Mouse (Mus musculus): Measurements from ENCODE around the gene Ankfy1. TPM values are rescaled to one million over a fixed set of nuclear protein-coding genes. Genes with fewer than 3 reads are reported as not detected.

Ankfy1 gene
- polyA plus RNA-seq, 1 experiment from 2014 or later, result 29.2 TPM

GRCm38 (mm10) chr11:72818067-72818466 lies 128.3 kb downstream of the Ankfy1 start:
- Histone ChIP-seq H3K27me3 (replicated peaks; ENCODE audit: control insufficient read depth, insufficient read depth, low read length) (no peaks in the 10 kb centered on the region), H3K4me1 (ENCODE audit: control insufficient read depth, insufficient read depth, low read length) (no peaks in the 10 kb centered on the region), H3K4me2 (ENCODE audit: low read depth, low read length) (no peak overlapping the region), H3K4me3 (ENCODE audit: low read depth, low read length) (no peak overlapping the region), H3K36me3 (ENCODE audit: control insufficient read depth, insufficient read depth, low read length) (peaks cover 47% of the 10 kb centered on the region), H3K27ac (replicated peaks; ENCODE audit: low read depth, low read length) (no peak overlapping the region), H3K9me3 (ENCODE audit: control insufficient read depth, low read length) (0 out of 2 replicates have a peak, but pooled peaks cover 3% of the 10 kb centered on the region), H3K9ac (ENCODE audit: low read depth, low read length) (no peak overlapping the region)
- 88% methylated on average over 7 of the region's 7 CpGs for WGBS
- ATAC-seq (ENCODE audit: low read depth), result no peak
- DNase-seq (ENCODE audit: low spot score), result no peak

- 87% methylated on average over 7 of the region's 7 CpGs for WGBS
- ATAC-seq (ENCODE audit: low read depth) (no peak), DNase-seq (ENCODE audit: low spot score) (no peak)
- peaks cover 73% of the 10 kb centered on the region for H3K36me3 ChIP-seq (ENCODE audit: control insufficient read depth, insufficient read depth, low read length)
- H3K27ac ChIP-seq (replicated peaks; ENCODE audit: low read depth, low read length), result no peak overlapping the region
- no peak overlapping the region for H3K4me2 ChIP-seq (ENCODE audit: low read depth, low read length)
- no peaks in the 10 kb centered on the region for H3K4me1 ChIP-seq (ENCODE audit: control insufficient read depth, insufficient read depth, low read length)
- no peak overlapping the region for H3K9ac ChIP-seq (ENCODE audit: low read depth, low read length)
- H3K4me3 ChIP-seq (ENCODE audit: low read depth, low read length), result no peak overlapping the region
- H3K27me3 ChIP-seq (replicated peaks; ENCODE audit: control insufficient read depth, insufficient read depth, low read length), result no peaks in the 10 kb centered on the region
- H3K9me3 ChIP-seq (ENCODE audit: control insufficient read depth, low read length), result no peaks in the 10 kb centered on the region
Observed at GRCm38 (mm10) chr11:72821041-72821440, 131.2 kb downstream of the Ankfy1 start.

Small RNAs within 50 kb of the gene (microRNA-seq; reads per million reads assigned to microRNA genes)
- gene Gm25678 (ENCODE audit: borderline number of aligned reads), result not detected

Other genes starting within 250 kb of the Ankfy1 start
- 114 and 123 TPM in 2 replicates for gene Mybbp1a, start 248.7 kb upstream of the Ankfy1 start, polyA plus RNA-seq (2014; fragmentation: Nextera tagmentation; extraction: Ambion mirVana)
- gene Spns2, start 200.1 kb upstream of the Ankfy1 start, polyA plus RNA-seq (2014; fragmentation: Nextera tagmentation; extraction: Ambion mirVana), result 6.0 and 9.5 TPM in 2 replicates
- gene Spns3, start 139.5 kb upstream of the Ankfy1 start, polyA plus RNA-seq (2014; fragmentation: Nextera tagmentation; extraction: Ambion mirVana), result 0.18 and 0.54 TPM in 2 replicates
- 58.5 and 66.8 TPM in 2 replicates for gene Ube2g1, start 82.7 kb upstream of the Ankfy1 start, polyA plus RNA-seq (2014; fragmentation: Nextera tagmentation; extraction: Ambion mirVana)
- gene Cyb5d2, start 106.1 kb downstream of the Ankfy1 start, polyA plus RNA-seq (2014; fragmentation: Nextera tagmentation; extraction: Ambion mirVana), result 4.5 and 4.6 TPM in 2 replicates
- gene Zzef1, start 106.2 kb downstream of the Ankfy1 start, polyA plus RNA-seq (2014; fragmentation: Nextera tagmentation; extraction: Ambion mirVana), result 10.3 and 11.8 TPM in 2 replicates